Mouse (Mus musculus) lung, embryonic 16.5 days (tissue): ENCODE measurements around the gene Spsb2. TPM values are rescaled to one million over a fixed set of nuclear protein-coding genes. Genes with fewer than 3 reads are reported as not detected.
A peak's percentile ranks its signal among the peaks of the same experiment; 100 is the strongest.

Experiments used
- ATAC-seq: fragments of 200-750 bp; cut with Nextera tagmentation; 2 replicates; pipeline ENCODE4 v1.8.0; 2017; ENCODE audit warnings: low read depth, mild to moderate bottlenecking, moderate library complexity
- H3K27ac ChIP-seq: fragments of 300-500 bp; sonication (generic); 2 replicates; pipeline ENCODE4 v1.5.1; 2014; ENCODE audit warnings: mild to moderate bottlenecking, control low read depth, low read length
- H3K27me3 ChIP-seq: fragments of 300-500 bp; sonication (generic); 2 replicates; pipeline ENCODE4 v1.6.1; 2014; ENCODE audit warnings: low read depth, low read length, mixed read lengths; ENCODE audit not compliant: control insufficient read depth, insufficient read depth
- H3K36me3 ChIP-seq: fragments of 300-500 bp; sonication (generic); 2 replicates; pipeline ENCODE4 v1.6.1; 2014; ENCODE audit warnings: low read length; ENCODE audit not compliant: control insufficient read depth, insufficient read depth
- H3K4me1 ChIP-seq: fragments of 300-500 bp; sonication (generic); replicated peaks from 2 replicates; pipeline ENCODE4 v1.6.1; 2014; ENCODE audit warnings: low read length, mixed read lengths; ENCODE audit not compliant: control insufficient read depth, insufficient read depth
- H3K4me2 ChIP-seq: fragments of 300-500 bp; sonication (generic); 2 replicates; pipeline ENCODE4 v1.6.1; 2014; ENCODE audit warnings: low read depth, low read length, control low read depth
- H3K4me3 ChIP-seq: fragments of 300-500 bp; sonication (generic); 2 replicates; pipeline ENCODE4 v1.5.1; 2014; ENCODE audit warnings: mild to moderate bottlenecking, low read length, control low read depth
- H3K9ac ChIP-seq: fragments of 300-500 bp; sonication (generic); 2 replicates; pipeline ENCODE4 v1.6.1; 2014; ENCODE audit warnings: low read length, control low read depth
- H3K9me3 ChIP-seq: fragments of 300-500 bp; sonication (generic); 2 replicates; pipeline ENCODE4 v1.6.1; 2016; ENCODE audit warnings: low read length; ENCODE audit not compliant: control insufficient read depth
- WGBS: fragments of 180-500 bp; shearing (Covaris S2); extraction: QIAGEN DNeasy Blood & Tissue Kit; methylation state at CpG from one replicate; pipeline ENCODE4 v1.1.7; 2014; 5-methylcytosine and 5-hydroxymethylcytosine counted together
- polyA plus RNA-seq: library from polyadenylated mRNA; unstranded; fragments of >200 nt; fragmentation: Nextera tagmentation; extraction: Ambion mirVana; gene quantifications from 2 replicates; pipeline ENCODE4 v1.2.1, GENCODE M21; 2015

Spsb2 gene
- 13.6 and 14.2 TPM in 2 replicates for polyA plus RNA-seq

- Histone ChIP-seq H3K36me3 (peaks cover 12% of the 10 kb centered on the region), H3K27me3 (no peaks in the 10 kb centered on the region), H3K9ac (peak within 1 kb of the TSS; percentile 84), H3K9me3 (no peaks in the 10 kb centered on the region), H3K4me2 (peak within 1 kb of the TSS; percentile 98), H3K27ac (peak within 1 kb of the TSS; percentile 96), H3K4me3 (peak within 1 kb of the TSS; percentile 77), H3K4me1 (peaks cover 31% of the 10 kb centered on the region)
- WGBS = 2% methylated on average over 29 of the region's 29 CpGs
- peak; percentile 72 for ATAC-seq
Measured at GRCm38 (mm10) chr6:124808358-124809012, at the start of gene Spsb2. TSS of gene Spsb2 (plus strand) at chr6:124808661.

- Histone ChIP-seq H3K9ac (peak overlapping the region; percentile 92), H3K27ac (peak overlapping the region; percentile 97), H3K4me1 (peaks cover 37% of the 10 kb centered on the region), H3K36me3 (no peaks in the 10 kb centered on the region), H3K4me2 (peak overlapping the region; percentile 53), H3K27me3 (no peaks in the 10 kb centered on the region), H3K9me3 (no peaks in the 10 kb centered on the region), H3K4me3 (no peak overlapping the region; the same call in 1 of the 2 replicates)
- no peak for ATAC-seq
- WGBS = 46% methylated on average over 2 of the region's 2 CpGs
Measured at GRCm38 (mm10) chr6:124758849-124759232, 49.6 kb upstream of the Spsb2 start.

GRCm38 (mm10) chr6:124759259-124759658, 49.2 kb upstream of the Spsb2 start:
- H3K9me3 ChIP-seq = no peaks in the 10 kb centered on the region
- 3% methylated on average over 5 of the region's 5 CpGs for WGBS
- peak overlapping the region; percentile 92 for H3K9ac ChIP-seq
- peak overlapping the region; percentile 97 for H3K27ac ChIP-seq
- peak overlapping the region; percentile 53 for H3K4me2 ChIP-seq
- no peaks in the 10 kb centered on the region for H3K36me3 ChIP-seq
- no peaks in the 10 kb centered on the region for H3K27me3 ChIP-seq
- ATAC-seq = no peak
- H3K4me1 ChIP-seq = peaks cover 33% of the 10 kb centered on the region
- no peak overlapping the region; the same call in 1 of the 2 replicates for H3K4me3 ChIP-seq

- Histone ChIP-seq H3K36me3 (no peaks in the 10 kb centered on the region), H3K4me3 (no peak overlapping the region), H3K9ac (no peak overlapping the region), H3K9me3 (no peaks in the 10 kb centered on the region), H3K4me1 (peaks cover 12% of the 10 kb centered on the region; the same call in 1 of the 2 replicates), H3K4me2 (no peak overlapping the region), H3K27me3 (peaks cover 3% of the 10 kb centered on the region), H3K27ac (no peak overlapping the region)
- no peak for ATAC-seq
- 82% methylated on average over 7 of the region's 7 CpGs for WGBS
Measured at GRCm38 (mm10) chr6:124765951-124766350, 42.5 kb upstream of the Spsb2 start.

GRCm38 (mm10) chr6:124767536-124767919, 40.9 kb upstream of the Spsb2 start:
- Histone ChIP-seq H3K4me3 (no peak overlapping the region), H3K4me1 (peaks cover 12% of the 10 kb centered on the region; the same call in 1 of the 2 replicates), H3K9ac (no peak overlapping the region), H3K9me3 (no peaks in the 10 kb centered on the region), H3K27ac (no peak overlapping the region), H3K36me3 (no peaks in the 10 kb centered on the region), H3K4me2 (no peak overlapping the region), H3K27me3 (peaks cover 3% of the 10 kb centered on the region)
- 57% methylated on average over 4 of the region's 4 CpGs for WGBS
- no peak for ATAC-seq

- 23% methylated on average over 19 of the region's 19 CpGs for WGBS
- H3K4me3 ChIP-seq = peak overlapping the region; percentile 56
- H3K4me1 ChIP-seq = peaks cover 12% of the 10 kb centered on the region; the same call in 1 of the 2 replicates
- no peak for ATAC-seq
- no peaks in the 10 kb centered on the region for H3K9me3 ChIP-seq
- H3K4me2 ChIP-seq = peak overlapping the region; percentile 95
- H3K36me3 ChIP-seq = no peaks in the 10 kb centered on the region
- peaks cover 3% of the 10 kb centered on the region for H3K27me3 ChIP-seq
- H3K27ac ChIP-seq = no peak overlapping the region
- H3K9ac ChIP-seq = 0 out of 2 replicates have a peak overlapping the region, but pooled peaks have one; percentile 15
Measured at GRCm38 (mm10) chr6:124767920-124768703, 40.3 kb upstream of the Spsb2 start.

- Histone ChIP-seq H3K4me1 (peaks cover 12% of the 10 kb centered on the region; the same call in 1 of the 2 replicates), H3K9me3 (no peaks in the 10 kb centered on the region), H3K4me2 (peak overlapping the region; percentile 95), H3K27ac (no peak overlapping the region), H3K36me3 (no peaks in the 10 kb centered on the region), H3K4me3 (peak overlapping the region; percentile 56), H3K27me3 (peaks cover 3% of the 10 kb centered on the region), H3K9ac (peak overlapping the region; percentile 69)
- ATAC-seq = no peak
- WGBS = 6% methylated on average over 9 of the region's 9 CpGs
Measured at GRCm38 (mm10) chr6:124768704-124769044, 39.8 kb upstream of the Spsb2 start.

- 1% methylated on average over 54 of the region's 54 CpGs for WGBS
- peaks cover 3% of the 10 kb centered on the region for H3K27me3 ChIP-seq
- H3K9ac ChIP-seq = peak within 1 kb of the TSS; percentile 69
- no peak within 1 kb of the TSS for H3K27ac ChIP-seq
- ATAC-seq = peak; percentile 79
- peak within 1 kb of the TSS; percentile 56 for H3K4me3 ChIP-seq
- H3K36me3 ChIP-seq = no peaks in the 10 kb centered on the region
- peak within 1 kb of the TSS; percentile 95 for H3K4me2 ChIP-seq
- H3K9me3 ChIP-seq = no peaks in the 10 kb centered on the region
- H3K4me1 ChIP-seq = peaks cover 12% of the 10 kb centered on the region; the same call in 1 of the 2 replicates
Measured at GRCm38 (mm10) chr6:124769101-124769765, 39.2 kb upstream of the Spsb2 start, which contains the start of gene Eno2. TSS of gene Eno2 (minus strand) at chr6:124769673.

- no peak overlapping the region for H3K27ac ChIP-seq
- no peaks in the 10 kb centered on the region for H3K9me3 ChIP-seq
- no peaks in the 10 kb centered on the region for H3K36me3 ChIP-seq
- 49% methylated on average over 7 of the region's 7 CpGs for WGBS
- H3K4me1 ChIP-seq = peaks cover 12% of the 10 kb centered on the region; the same call in 1 of the 2 replicates
- no peak overlapping the region; the same call in 1 of the 2 replicates for H3K9ac ChIP-seq
- H3K27me3 ChIP-seq = peaks cover 3% of the 10 kb centered on the region
- H3K4me2 ChIP-seq = peak overlapping the region; percentile 95
- ATAC-seq = no peak
- peak overlapping the region; percentile 56; the same call in 1 of the 2 replicates for H3K4me3 ChIP-seq
Measured at GRCm38 (mm10) chr6:124770013-124770412, 38.4 kb upstream of the Spsb2 start.
